8 mouse cellular contexts compared by ENCODE assay signal in the genomic region with DNA sequence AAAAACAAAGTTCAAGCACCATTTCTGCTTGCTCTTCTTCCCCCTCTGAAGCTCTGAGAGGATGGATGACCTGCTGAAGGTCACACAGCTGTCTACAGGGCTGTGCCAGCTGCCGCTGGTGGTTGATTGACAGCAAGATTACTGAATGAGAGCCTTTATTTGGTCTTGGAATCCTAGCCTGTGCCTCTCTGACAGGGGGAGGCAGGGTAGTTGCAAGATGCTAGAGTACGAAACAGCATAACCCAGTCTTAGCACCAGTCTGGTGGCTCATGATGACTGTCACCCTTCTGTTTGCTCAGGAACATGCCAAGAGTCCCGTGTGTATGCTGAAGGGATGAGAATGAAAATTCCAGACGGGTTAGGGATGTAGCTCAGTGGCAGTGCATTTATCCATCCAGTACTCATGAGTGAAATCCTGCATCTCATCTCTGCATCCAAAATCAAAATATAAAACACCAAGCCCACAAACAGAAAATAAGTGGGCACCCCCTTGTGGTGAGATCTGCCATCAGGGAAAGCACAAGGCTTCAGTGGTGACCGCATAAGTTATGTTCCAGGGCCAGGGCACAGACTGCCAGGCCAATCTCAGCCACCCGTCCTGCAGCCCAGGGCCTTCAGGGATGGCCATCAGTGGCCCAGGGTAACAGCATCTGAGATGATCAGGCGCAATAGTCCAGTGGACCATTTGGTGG. TPM values are rescaled to one million over a fixed set of nuclear protein-coding genes. Genes with fewer than 3 reads are reported as not detected.
DNase-seq lines count a peak whose midpoint lies in the region; ATAC-seq and TF ChIP-seq lines count a peak whose summit lies in the region.
"Had no signal": no experiment of that assay in that cellular context is flagged by ENCODE, and none has a peak within 500 bp of the region (broad histone marks: within the 10 kb centered on the region; RNA-seq: fewer than 3 reads in every experiment).

No protein-coding gene starts in this region.

- H3K27ac ChIP-seq in hindbrain, postnatal 0 days, result no peak overlapping the region
- no peak overlapping the region for H3K27ac ChIP-seq in hindbrain, embryonic 10.5 days

- H3K36me3 ChIP-seq in hindbrain, postnatal 0 days (ENCODE audit: insufficient read depth, low read length), result no peaks in the 10 kb centered on the region
- H3K36me3 ChIP-seq in hindbrain, embryonic 10.5 days, result no peaks in the 10 kb centered on the region
- no peaks in the 10 kb centered on the region for H3K36me3 ChIP-seq in E14TG2a.4 (ENCODE audit: insufficient read depth, low read length)

- H3K4me3 ChIP-seq in hindbrain, postnatal 0 days (ENCODE audit: low read length), result no peak overlapping the region
- no peak overlapping the region for H3K4me3 ChIP-seq in hindbrain, embryonic 10.5 days
- no peak overlapping the region for H3K4me3 ChIP-seq in E14TG2a.4 (replicated peaks; ENCODE audit: low read length)

- H3K4me1 ChIP-seq in hindbrain, postnatal 0 days (ENCODE audit: insufficient read depth, low read length), result no peaks in the 10 kb centered on the region
- H3K4me1 ChIP-seq in hindbrain, embryonic 10.5 days (replicated peaks), result peaks cover 15% of the 10 kb centered on the region
- peaks cover 11% of the 10 kb centered on the region for H3K4me1 ChIP-seq in E14TG2a.4 (replicated peaks; ENCODE audit: low read depth, low read length)

- H3K9ac ChIP-seq in hindbrain, postnatal 0 days (replicated peaks; ENCODE audit: low read length), result no peak overlapping the region

- H3K4me2 ChIP-seq in hindbrain, postnatal 0 days (ENCODE audit: low read depth, low read length), result no peak overlapping the region

- 69% methylated on average over 7 of the region's 7 CpGs for WGBS in hindbrain, postnatal 0 days
- 68% methylated on average over 7 of the region's 7 CpGs for WGBS in hindbrain, embryonic 10.5 days

- H3K27me3 ChIP-seq in hindbrain, postnatal 0 days (ENCODE audit: insufficient read depth, low read length), result no peaks in the 10 kb centered on the region
- H3K27me3 ChIP-seq in hindbrain, embryonic 10.5 days (ENCODE audit: insufficient read depth, poor library complexity, severe bottlenecking), result no peaks in the 10 kb centered on the region
- peaks cover 8% of the 10 kb centered on the region; the same call in 1 of the 2 replicates for H3K27me3 ChIP-seq in E14TG2a.4 (ENCODE audit: insufficient read depth, low read length)

- TF ChIP-seq CTCF in hindbrain, postnatal 0 days (IDR thresholded peaks at IDR 0.05; ENCODE audit: low read depth), result peak; percentile 61
- TF ChIP-seq CTCF in E14TG2a.4 (conservative IDR thresholded peaks at IDR 0.05; ENCODE audit: low read length), result peak; percentile 24; the same call in 1 of the 2 replicates

- peak; percentile 20 for DNase-seq in hindbrain, postnatal 0 days (ENCODE audit: low spot score)
- DNase-seq in hindbrain, embryonic 10.5 days (ENCODE audit: low spot score), result no peak
- DNase-seq in 3134 (ENCODE audit: extremely low read depth, insufficient read length, low spot score), result peak; percentile 21
- DNase-seq in left cerebral cortex, adult 18-20 months (ENCODE audit: low spot score in 2 of 2), result peak; percentile 16 to 34
- DNase-seq in urinary bladder, adult 18-20 months (ENCODE audit: low spot score in 2 of 2), result no peak

- ATAC-seq in hindbrain, postnatal 0 days, result no peak
- ATAC-seq in megakaryocyte, adult 5-6 weeks (ENCODE audit: poor library complexity, severe bottlenecking), result no peak

- no peaks in the 10 kb centered on the region for H3K9me3 ChIP-seq in hindbrain, postnatal 0 days (ENCODE audit: low read length)
- no peaks in the 10 kb centered on the region for H3K9me3 ChIP-seq in hindbrain, embryonic 10.5 days
- no peaks in the 10 kb centered on the region for H3K9me3 ChIP-seq in E14TG2a.4 (ENCODE audit: low read length)

RNA-seq across cellular contexts. Expression of a gene that starts 32.8 kb away (rescaled TPM):
- 126 and 127 TPM in 2 replicates for total RNA-seq in hindbrain, postnatal 0 days (2014; rRNA removed)
- 7.5 and 8.7 TPM in 2 replicates for polyA plus RNA-seq in hindbrain, postnatal 0 days (2015; fragmentation: Nextera tagmentation; extraction: Ambion mirVana)
- 7.6 and 11.6 TPM in 2 replicates for polyA plus RNA-seq in hindbrain, embryonic 10.5 days (2016; fragmentation: Nextera tagmentation; extraction: Ambion mirVana)
- 100 to 1,000 TPM in 1 of 2 experiments, 10 to 100 TPM in 1; 98.4 to 119 TPM for total RNA-seq in left cerebral cortex, adult 18-20 months (2021)
- total RNA-seq in megakaryocyte, adult 5-6 weeks (2015), result 6.2 and 7.6 TPM in 2 replicates
- 5.4 and 5.7 TPM in 2 replicates for total RNA-seq in megakaryocyte, adult 5-6 weeks (2017)

RNA-seq across cellular contexts. Expression of a gene that starts 35.9 kb away (rescaled TPM):
- total RNA-seq in hindbrain, postnatal 0 days (2014; rRNA removed), result not detected in 2 replicates
- polyA plus RNA-seq in hindbrain, postnatal 0 days (2015; fragmentation: Nextera tagmentation; extraction: Ambion mirVana), result not detected in 2 replicates
- polyA plus RNA-seq in hindbrain, embryonic 10.5 days (2016; fragmentation: Nextera tagmentation; extraction: Ambion mirVana), result not detected in 2 replicates
- total RNA-seq in left cerebral cortex, adult 18-20 months (2021), result not detected
- not detected in 2 replicates for total RNA-seq in megakaryocyte, adult 5-6 weeks (2015)
- total RNA-seq in megakaryocyte, adult 5-6 weeks (2017), result not detected in 2 replicates
- total RNA-seq: layer of hippocampus, adult 8-10 months had no signal

Comparison
In these comparisons a context has a peak if more than half of its experiments do, and no peak if none do; other contexts are left out.
1. DNase-seq: peak in hindbrain, postnatal 0 days (single experiment), 3134 (single experiment) and left cerebral cortex, adult 18-20 months (2 of 2); none in hindbrain, embryonic 10.5 days (single experiment) and urinary bladder, adult 18-20 months (0 of 2).
2. RNA of a gene that starts 32.8 kb away (total RNA-seq): 126 to 127 TPM in hindbrain, postnatal 0 days and 98.4 to 119 TPM in left cerebral cortex, adult 18-20 months; 5.4 to 7.6 TPM in megakaryocyte, adult 5-6 weeks; every median in the first group is over 10 times any median in the second.